Mouse (Mus musculus) erythroblast, embryonic 14.5 days (primary cell): ENCODE measurements at regions not wholly inside any gene's neighbourhood (a gene's known extent, or its start where the extent isn't known, plus 50 kb on each side); places are given as distances from the start of the nearest gene placed in this dataset.

ENCODE experiments used
- H3K27me3 ChIP-seq: 2 replicates; pipeline ENCODE4 v1.6.1; 2012; ENCODE audit warnings: inconsistent platforms; ENCODE audit not compliant: control insufficient read depth
- H3K36me3 ChIP-seq: 2 replicates; pipeline ENCODE4 v1.6.1; 2012; ENCODE audit warnings: mild to moderate bottlenecking, inconsistent platforms; ENCODE audit not compliant: control insufficient read depth
- H3K4me1 ChIP-seq: 2 replicates; pipeline ENCODE4 v1.6.1; 2012; ENCODE audit warnings: inconsistent platforms; ENCODE audit not compliant: control insufficient read depth
- H3K4me3 ChIP-seq: replicated peaks from 2 replicates; pipeline ENCODE3; 2012; ENCODE audit warnings: moderate library complexity, mild to moderate bottlenecking, inconsistent platforms
- H3K9me3 ChIP-seq: 2 replicates; pipeline ENCODE4 v1.6.1; 2012; ENCODE audit warnings: low read length, inconsistent platforms, mixed read lengths; ENCODE audit not compliant: control insufficient read depth
- GATA1 ChIP-seq: IDR thresholded peaks from 2 replicates; pipeline ENCODE4 v1.6.1; 2012; ENCODE audit warnings: low read length, inconsistent platforms, mixed read lengths
- TAL1 ChIP-seq: IDR thresholded peaks from 3 replicates; pipeline ENCODE4 v1.6.1; 2012; ENCODE audit warnings: low read length, inconsistent platforms, mixed read lengths

DNA sequence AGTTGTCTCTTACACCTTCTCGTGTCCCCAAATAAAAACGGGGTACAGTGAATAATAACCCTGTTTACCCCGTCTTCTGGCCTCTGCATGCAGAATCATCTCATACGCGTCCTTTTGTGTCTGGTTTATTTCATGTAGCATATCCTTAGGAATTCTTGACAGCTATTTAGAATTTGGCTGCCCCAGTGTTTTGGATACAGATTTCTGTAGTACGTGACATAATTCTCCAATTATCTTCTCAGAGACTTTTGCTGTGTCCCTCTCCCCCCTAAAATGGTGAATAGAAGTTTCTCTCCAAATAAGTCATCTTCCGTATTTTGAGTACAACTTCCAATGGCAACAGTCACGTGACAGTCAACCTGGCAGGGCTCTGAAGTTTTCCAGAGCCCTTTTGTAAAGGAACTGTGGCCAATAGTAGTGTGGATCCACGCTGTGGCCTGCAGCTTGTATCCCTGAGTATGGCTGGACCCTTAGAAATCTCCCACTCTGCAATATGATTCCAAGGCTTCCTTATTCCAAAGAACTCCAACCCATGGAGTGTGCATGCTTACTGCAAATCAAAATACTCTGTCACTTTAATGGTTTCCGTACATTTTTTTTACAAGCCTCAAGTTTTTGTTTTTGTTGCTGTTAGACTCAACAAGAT is 160.4 kb upstream of the Auts2 start:
- TF ChIP-seq GATA1 (no peak), TAL1 (no peak)
- Histone ChIP-seq H3K4me1 (no peaks in the 10 kb centered on the region), H3K4me3 (no peak overlapping the region), H3K36me3 (no peaks in the 10 kb centered on the region), H3K27me3 (no peaks in the 10 kb centered on the region), H3K9me3 (peaks cover 18% of the 10 kb centered on the region)

DNA sequence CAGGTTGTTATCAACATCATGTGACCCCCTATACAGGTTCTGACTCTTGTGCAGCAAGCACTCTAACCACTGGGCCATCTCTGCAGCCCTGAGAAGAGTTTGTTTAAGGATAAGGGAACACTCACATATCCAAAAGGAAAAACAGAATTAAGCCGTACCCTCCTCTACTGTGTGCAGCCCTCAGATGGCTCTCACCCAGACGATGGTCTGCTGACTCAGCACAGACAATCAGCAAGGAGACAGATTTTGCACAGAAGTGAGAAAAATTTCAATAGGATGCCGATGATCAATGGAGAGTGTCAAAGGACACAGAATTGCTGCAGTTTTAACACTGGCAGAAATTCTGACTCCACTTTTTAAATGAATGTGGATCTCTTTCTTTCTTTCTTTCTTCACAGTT is 159.4 kb upstream of the Auts2 start:
- TF ChIP-seq TAL1 (no peak), GATA1 (no peak)
- H3K27me3 ChIP-seq = no peaks in the 10 kb centered on the region
- H3K4me3 ChIP-seq = no peak overlapping the region
- peaks cover 15% of the 10 kb centered on the region for H3K9me3 ChIP-seq
- H3K4me1 ChIP-seq = no peaks in the 10 kb centered on the region
- no peaks in the 10 kb centered on the region for H3K36me3 ChIP-seq

- Histone ChIP-seq H3K4me1 (no peaks in the 10 kb centered on the region), H3K27me3 (no peaks in the 10 kb centered on the region), H3K9me3 (peaks cover 10% of the 10 kb centered on the region), H3K4me3 (no peak overlapping the region), H3K36me3 (no peaks in the 10 kb centered on the region)
- no peak for TF ChIP-seq TAL1
- TF ChIP-seq GATA1 = no peak
These were observed 147.6 kb upstream of the Auts2 start for GRCm38 (mm10) chr5:132690784-132691183.

DNA sequence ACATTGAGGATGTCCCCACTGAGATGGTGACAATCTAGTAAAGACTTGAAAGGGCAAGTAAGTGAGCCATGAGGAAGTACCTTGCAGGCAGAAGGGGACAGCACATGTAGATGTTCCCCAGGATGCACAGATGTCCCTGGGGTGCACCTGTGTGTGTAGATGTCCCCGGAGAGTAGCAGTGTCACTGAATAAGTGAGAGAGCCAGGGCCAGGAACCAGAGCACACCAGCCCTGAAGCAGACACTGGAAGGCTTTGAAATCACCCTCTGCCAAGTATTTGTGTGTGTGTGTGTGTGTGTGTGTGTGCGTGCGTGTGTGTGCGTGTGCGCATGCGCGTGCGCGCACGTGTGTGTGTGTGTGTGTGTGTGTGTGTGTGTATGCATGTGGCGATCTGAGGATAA is 132.1 kb upstream of the Auts2 start:
- Histone ChIP-seq H3K9me3 (peaks cover 3% of the 10 kb centered on the region; the same call in 1 of the 2 replicates), H3K4me3 (no peak overlapping the region), H3K27me3 (no peaks in the 10 kb centered on the region), H3K36me3 (no peaks in the 10 kb centered on the region), H3K4me1 (no peaks in the 10 kb centered on the region)
- TF ChIP-seq TAL1 = no peak
- TF ChIP-seq GATA1 = no peak

DNA sequence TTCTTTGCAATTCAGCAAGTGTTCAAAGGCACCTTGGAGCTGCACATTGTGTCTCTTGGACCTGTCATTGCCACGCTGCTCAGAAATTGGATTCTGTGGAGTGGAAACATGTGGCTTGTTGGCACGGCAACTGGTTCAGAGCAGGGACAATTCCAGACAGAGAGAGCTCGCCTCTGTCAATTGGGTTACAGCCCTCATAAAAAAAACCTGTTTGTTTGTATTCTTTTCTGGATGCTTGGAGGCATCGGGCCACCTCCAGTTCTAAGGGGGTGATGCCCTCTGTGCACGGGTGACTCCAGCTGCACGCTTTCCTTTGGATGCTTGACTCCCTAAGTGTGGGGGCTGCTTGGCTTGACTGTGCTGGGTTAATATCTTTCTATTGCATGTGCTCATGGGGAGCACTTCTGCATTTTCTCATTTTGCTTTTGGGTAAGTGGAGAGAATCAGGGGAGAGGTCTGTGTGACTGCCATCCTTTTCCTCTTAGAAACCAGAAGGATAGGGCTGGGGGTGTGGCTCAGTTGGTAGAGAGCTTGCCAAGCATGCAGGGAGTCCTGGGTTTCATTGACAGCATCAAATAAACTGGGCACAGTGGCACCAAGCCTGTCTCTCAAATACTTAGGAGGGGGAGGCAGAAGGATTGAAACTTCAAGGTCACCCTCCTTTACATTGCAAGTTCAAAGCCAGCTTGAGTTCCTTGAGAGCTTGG is 130.6 kb upstream of the Auts2 start:
- TF ChIP-seq TAL1 = no peak
- TF ChIP-seq GATA1 = no peak
- H3K9me3 ChIP-seq = peaks cover 3% of the 10 kb centered on the region; the same call in 1 of the 2 replicates
- no peak overlapping the region for H3K4me3 ChIP-seq
- H3K27me3 ChIP-seq = no peaks in the 10 kb centered on the region
- H3K36me3 ChIP-seq = no peaks in the 10 kb centered on the region
- no peaks in the 10 kb centered on the region for H3K4me1 ChIP-seq

DNA sequence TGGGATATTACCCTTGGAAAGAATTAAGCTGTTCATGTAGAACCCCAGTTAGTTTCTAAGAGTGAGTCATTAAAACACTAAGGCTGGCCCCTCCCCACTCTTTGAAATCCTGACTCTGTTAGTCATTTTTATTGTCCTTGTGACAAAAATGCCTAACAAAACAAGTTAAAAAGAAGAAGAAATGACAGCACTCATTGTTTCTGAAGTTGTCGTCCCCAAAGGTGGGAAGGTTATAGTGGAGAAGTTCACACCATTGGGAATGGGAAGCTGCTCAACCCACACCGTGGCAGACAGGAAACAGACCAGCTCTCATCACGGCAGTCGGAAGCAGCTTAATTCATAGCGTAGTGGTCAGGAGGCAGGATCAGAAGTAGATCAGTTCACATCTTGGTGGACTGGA is 128.4 kb upstream of the Auts2 start:
- no peaks in the 10 kb centered on the region for H3K36me3 ChIP-seq
- no peak overlapping the region for H3K4me3 ChIP-seq
- no peaks in the 10 kb centered on the region for H3K4me1 ChIP-seq
- H3K27me3 ChIP-seq = no peaks in the 10 kb centered on the region
- peaks cover 3% of the 10 kb centered on the region; the same call in 1 of the 2 replicates for H3K9me3 ChIP-seq
- no peak for TF ChIP-seq GATA1
- TF ChIP-seq TAL1 = no peak

DNA sequence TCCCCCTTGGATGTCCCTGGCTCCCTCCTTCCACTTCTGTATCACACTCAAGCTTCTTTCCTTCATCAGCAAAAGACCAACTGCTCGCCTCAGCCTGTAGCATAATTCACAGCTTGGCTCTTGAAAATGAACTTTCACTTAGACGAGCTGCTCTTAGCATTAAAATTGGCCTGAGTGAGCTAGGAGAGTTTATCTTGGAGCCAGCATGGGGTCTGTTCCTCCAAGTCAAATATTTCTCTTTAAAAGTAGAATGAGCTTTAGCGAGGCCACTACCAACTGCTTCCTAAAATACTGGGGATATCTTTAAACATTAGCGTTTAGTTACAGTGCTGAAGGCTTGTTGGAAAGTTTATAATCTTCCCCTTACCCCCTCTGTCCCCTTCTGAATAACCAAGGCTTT is 124.2 kb upstream of the Auts2 start:
- H3K4me1 ChIP-seq = no peaks in the 10 kb centered on the region
- H3K27me3 ChIP-seq = no peaks in the 10 kb centered on the region
- no peaks in the 10 kb centered on the region for H3K36me3 ChIP-seq
- no peak overlapping the region for H3K4me3 ChIP-seq
- TF ChIP-seq GATA1 (no peak), TAL1 (no peak)
- H3K9me3 ChIP-seq = peaks cover 3% of the 10 kb centered on the region; the same call in 1 of the 2 replicates

- no peaks in the 10 kb centered on the region for H3K27me3 ChIP-seq
- no peak overlapping the region for H3K4me3 ChIP-seq
- H3K36me3 ChIP-seq = no peaks in the 10 kb centered on the region
- H3K9me3 ChIP-seq = peaks cover 5% of the 10 kb centered on the region
- no peaks in the 10 kb centered on the region for H3K4me1 ChIP-seq
- TF ChIP-seq GATA1 = no peak
- no peak for TF ChIP-seq TAL1
These were observed 118.1 kb upstream of the Auts2 start for GRCm38 (mm10) chr5:132661266-132661665.

DNA sequence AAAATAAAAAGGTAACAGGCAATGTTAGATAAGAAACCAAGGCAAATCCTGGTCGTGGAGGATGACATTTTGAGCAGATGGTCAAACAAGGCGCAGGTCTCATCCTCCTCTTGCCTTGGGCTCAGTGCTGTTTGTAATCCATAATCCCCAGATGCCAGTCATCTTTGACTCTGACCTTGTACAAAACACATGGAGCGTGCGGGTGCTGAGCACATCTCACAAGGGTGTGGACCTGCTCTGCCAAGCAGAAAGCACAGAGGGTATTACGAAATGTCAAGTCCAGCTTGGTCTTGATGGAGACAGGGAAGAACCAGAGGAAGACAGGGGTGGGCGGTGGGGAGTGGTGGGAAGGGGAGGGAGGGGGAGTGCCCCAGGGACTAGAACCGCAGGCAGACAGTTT is 116.9 kb upstream of the Auts2 start:
- peaks cover 5% of the 10 kb centered on the region for H3K9me3 ChIP-seq
- no peaks in the 10 kb centered on the region for H3K36me3 ChIP-seq

DNA sequence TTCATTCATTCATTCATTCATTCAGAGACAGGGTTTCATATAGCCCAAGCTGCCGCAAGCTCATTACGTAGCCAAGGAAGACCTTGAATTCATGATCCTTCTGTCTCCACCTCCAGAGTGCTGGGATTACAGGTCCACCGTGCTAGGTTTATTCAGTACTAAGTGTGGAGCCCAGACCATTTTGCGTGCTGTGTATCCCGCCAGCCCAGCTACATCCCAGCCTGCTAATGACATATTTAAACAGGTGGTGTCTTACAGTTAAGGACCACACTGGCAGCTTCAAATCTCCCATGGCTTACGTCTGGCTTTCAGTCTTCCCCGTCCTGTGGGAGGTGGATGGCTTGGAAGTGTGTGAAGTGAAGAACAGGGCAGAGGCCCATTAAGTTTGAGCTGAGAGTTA is 111.2 kb upstream of the Auts2 start:
- H3K27me3 ChIP-seq = no peaks in the 10 kb centered on the region
- H3K4me1 ChIP-seq = no peaks in the 10 kb centered on the region
- TF ChIP-seq TAL1 (no peak), GATA1 (no peak)
- H3K36me3 ChIP-seq = no peaks in the 10 kb centered on the region
- no peak overlapping the region for H3K4me3 ChIP-seq
- peaks cover 5% of the 10 kb centered on the region for H3K9me3 ChIP-seq

More for the DNA sequence above, 116.9 kb upstream of the Auts2 start:
- H3K4me3 ChIP-seq = no peak overlapping the region
- TF ChIP-seq TAL1 (no peak), GATA1 (no peak)
- H3K27me3 ChIP-seq = no peaks in the 10 kb centered on the region
- no peaks in the 10 kb centered on the region for H3K4me1 ChIP-seq
